Mouse (Mus musculus) v-Abl transformed pro-B cells (cell line): ENCODE measurements around the gene Kmt2b.

ENCODE experiments used
- in situ Hi-C, 2 experiments: fragments of 400-800 bp; cut with MboI; formaldehyde crosslinking; loops; one replicate each; pipeline ENCODE4 v1.15.1; 2025; ENCODE audit not compliant: unreplicated experiment in 2 of 2

Kmt2b gene

DNA sequence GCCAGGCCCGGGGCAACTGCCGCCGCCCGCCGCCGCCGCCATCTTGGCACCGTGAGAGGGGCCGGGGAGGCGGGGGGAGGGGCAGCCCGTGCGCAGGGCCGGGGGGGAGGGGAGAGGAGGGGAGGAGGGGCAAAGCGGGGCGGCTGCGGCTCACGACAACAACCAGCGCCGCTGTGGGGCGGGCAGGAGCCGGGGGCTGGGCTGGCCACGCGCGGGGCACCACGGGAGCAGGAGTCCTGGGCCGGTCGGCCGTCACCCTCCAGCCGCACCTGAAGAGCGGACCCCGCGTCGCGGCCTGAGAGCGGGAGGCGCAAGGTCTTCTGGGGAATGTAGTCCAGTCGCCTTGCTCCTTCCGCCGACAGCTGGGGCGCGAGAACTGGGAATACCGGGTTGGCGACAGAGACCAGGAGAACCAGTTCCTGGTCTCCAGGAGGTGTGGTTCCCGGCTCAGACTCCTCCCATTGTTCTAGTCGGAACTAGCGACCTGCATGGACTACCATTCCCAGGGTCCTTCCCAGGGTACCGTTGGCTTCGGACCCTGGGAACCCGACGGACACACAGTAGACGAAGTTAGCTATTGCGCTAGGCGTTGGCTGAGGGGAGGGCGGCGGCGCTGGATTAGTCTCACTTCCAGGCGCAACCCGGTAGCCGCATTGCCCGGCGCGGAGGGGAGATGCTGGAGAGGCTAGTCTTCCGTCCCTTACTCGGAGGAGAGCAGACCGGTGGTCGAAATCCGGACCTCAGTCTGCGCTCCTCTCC, at the start of gene Kmt2b:
TSS of gene Kmt2b (minus strand) at position 51 of the 759 bp plus-strand sequence.
- in situ Hi-C loops = no loop called here

DNA sequence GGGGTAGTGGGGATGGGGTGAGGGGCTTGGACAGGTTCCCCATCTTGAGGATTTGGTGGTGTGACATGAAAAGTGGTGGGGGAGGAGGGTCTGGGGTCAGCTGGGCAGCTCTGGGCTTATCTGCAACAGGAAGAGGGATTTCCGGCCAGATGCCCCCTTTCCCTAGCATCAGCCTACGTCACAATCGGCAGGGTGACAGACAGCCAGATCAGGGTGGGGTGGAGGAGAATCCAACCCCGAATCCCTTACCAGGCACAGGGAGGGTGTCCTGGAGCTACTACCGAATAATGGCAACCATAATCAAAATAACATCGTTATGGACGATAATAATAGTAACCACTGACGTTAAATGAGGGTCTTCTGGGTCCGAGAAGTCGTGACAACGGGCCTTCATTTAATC, 47.9 kb upstream of the Kmt2b start:
- in situ Hi-C loops = no loop called here

DNA sequence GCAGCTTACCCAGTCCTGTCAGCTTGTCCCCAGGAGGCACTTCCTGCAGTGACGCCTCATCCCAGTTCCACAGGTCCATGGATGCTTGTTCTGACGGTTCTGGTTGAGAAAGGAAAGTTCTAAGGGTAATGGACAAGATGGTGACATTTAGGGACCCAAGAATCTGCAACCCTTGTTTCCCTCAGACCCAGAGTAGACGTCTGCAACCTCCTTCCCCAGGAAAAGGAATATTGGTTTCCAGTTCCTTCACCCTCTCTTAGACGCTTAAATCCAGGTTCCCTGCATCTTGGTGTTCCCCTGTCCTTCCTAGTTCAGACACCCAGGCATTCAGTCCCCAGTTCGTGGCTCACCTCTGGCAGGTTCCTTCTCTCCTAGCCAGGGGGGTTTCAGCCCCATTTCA, 47.2 kb upstream of the Kmt2b start, which contains the start of gene Etv2:
TSS of gene Etv2 (minus strand) at position 101 of the 400 bp plus-strand sequence.
- in situ Hi-C loops = no loop called here

DNA sequence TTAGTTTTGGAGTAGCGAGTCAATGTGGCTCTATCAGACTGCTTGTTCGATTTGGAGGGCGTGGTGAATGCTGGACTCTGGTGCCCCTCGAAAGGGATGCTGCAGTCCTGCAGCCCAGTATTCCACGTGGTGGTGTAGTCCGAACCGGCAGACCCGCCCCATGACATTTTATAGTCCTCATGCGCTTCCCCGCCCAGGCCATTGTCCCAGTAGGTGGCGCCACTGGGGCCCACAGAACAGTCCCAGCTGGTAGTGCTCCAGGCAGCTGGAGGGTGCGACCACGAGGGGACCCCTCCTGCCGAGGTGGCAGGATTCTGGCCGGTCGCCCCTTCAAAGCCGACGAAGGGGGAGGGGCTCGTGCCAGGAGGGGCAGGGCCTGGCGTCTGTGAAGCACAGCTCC, 46.1 kb upstream of the Kmt2b start:
- in situ Hi-C loops = no loop called here

DNA sequence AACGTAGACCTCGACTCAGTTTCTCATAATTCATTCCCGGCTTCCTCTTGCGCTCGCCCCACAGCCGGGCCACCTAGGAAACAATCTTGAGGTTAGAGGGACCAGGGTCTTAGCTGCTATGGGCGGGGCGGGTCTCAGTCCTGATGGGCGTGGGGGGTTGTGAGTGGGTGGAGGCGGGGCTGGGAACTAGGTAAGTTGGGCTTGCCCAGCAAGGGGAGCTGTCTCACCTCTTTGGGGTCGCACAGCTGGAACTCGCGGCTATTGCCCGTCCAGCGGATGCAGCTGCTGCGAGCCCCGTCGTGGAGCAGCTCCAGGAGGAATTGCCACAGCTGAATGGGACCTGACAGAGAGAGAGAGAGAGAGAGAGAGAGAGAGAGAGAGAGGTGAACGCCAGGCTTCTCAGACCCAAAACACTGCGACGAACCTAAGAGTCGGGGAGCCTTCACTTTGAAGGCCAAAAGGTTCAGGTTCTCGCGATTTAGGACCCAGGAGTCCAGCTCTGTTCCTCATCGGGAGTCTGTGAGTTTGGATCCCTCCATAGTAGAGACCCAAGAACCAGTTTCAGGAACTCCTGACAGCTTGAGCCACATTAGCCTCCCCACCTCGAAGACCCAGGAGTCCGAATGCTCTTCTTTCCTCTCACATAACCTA, 45.4 kb upstream of the Kmt2b start:
- in situ Hi-C loops = no loop called here

DNA sequence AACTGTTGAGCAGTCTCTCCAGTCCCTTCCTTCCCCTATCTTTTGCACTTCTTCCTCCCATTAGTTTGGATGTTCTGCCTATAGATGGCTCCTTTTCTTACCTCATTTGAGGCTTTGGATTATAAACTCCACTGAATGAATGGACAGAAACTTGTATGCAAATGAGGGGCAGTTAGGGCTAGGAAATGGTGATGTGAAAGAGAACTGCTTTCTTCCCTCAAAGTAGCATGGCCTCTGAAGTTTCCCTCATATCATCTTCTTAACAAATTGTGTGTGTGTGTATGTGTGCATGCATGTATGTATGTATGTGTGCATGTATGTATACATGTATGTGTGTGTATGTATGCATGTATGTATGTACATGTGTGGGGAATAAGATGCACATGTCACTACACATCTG, 40.5 kb upstream of the Kmt2b start:
- in situ Hi-C loops = no loop called here

DNA sequence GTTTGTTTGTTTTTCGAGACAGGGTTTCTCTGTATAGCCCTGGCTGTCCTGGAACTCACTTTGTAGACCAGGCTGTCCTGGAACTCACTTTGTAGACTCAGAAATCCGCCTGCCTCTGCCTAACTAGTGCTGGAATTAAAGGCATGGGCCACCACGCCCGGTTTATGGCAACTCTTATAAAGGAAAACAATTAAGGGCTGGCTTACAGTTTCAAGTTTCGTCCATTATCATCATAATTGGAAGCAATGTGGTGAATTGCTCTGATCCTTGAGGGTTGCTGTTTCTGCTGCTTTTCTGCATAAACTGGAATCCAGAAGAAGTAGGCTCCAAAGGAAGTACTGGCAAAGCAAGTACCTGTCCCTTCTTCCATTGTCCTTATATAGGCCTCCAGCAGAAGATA, 38.1 kb upstream of the Kmt2b start:
- in situ Hi-C loops = no loop called here

DNA sequence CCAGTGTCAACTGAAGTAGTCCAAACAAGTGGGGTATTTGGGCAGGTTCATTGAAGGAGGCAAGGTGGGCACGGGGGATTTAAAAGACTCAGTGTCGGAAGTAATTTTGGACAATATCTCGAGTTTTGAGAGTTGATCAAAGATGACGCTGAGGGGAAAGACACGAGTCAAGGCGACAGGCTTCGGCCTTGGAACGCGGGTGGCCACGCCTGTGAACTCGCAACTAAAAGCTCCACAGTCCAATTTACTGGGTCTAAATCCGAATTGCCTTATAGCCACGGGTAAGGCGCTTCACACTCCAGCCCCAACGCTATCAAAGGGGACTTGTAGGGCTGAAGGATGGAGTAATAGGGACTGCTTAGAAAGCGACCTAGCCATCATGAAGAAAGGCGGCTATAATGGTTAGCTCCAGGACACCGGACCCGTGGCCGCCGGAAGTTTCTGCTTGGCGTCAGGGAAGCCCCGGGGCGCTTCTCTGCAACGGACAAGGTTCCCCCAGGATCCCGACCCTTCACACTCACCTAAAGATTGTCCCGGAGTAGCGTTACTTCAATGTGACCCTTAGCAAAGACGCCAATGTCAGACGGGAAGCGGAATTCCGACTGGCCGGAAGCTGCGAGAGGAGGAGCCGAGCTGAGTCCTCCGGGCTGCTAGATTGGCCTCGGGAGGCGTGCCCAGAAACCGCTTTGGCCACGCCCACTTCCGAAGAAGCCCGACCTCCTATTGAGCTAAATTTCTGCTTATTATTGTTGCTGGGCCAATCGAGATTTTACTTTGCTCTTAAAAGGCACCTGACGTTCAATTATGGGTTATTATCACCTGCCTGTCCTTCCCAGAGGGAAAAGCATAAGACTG, 37.2 kb upstream of the Kmt2b start, which contains the start of gene Cox6b1:
TSS of gene Cox6b1 (minus strand) at position 622 of the 855 bp plus-strand sequence.
- in situ Hi-C loops = no loop called here

DNA sequence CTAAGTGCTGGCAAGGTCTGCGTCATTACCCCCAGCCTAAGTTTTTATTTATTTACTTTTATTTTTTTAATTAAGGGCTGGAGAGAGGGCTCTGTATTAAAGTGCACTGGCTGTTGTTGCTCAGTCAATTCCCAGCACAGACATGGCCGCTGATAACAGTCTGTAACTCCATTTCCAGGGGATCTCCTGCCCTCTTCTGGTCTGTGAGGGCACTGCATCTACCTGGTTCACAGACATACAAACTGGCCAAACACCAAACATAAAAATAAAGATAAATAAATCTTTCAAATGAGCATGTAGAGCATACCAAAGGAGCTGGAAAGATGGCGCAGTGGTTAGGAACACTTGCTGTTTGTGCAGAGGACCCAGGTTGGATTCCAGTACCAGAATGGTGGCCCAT, 30.7 kb upstream of the Kmt2b start:
- in situ Hi-C loops = loop anchor here (5.0 to 25.0 kb wide), 3 partner anchors 127 to 282 kb away; partner anchors contain the start of gene Prodh2 (in 1 of the 2)

DNA sequence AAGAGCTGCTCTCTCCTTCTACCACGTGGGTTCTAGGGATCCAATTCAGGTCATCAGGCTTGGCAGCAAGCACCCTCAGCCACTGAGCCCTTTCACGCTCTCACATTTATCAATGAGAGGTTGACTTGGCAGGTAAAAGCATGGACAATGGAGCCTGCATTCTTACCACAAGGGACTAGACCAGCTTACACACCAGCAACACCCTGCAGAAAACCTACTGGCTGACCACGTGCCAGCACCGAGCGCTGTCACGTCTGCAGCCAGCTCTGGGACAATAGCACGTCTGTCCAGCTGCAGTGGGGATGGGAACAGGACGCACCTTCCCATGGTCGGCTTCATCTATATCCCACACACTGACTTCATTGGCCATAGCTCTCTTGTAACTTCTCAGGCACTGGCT, 30.1 kb upstream of the Kmt2b start:
- in situ Hi-C loops = loop anchor here (5.0 to 25.0 kb wide), 3 partner anchors 126 to 281 kb away; partner anchors contain the start of gene Prodh2 (in 1 of the 2)

DNA sequence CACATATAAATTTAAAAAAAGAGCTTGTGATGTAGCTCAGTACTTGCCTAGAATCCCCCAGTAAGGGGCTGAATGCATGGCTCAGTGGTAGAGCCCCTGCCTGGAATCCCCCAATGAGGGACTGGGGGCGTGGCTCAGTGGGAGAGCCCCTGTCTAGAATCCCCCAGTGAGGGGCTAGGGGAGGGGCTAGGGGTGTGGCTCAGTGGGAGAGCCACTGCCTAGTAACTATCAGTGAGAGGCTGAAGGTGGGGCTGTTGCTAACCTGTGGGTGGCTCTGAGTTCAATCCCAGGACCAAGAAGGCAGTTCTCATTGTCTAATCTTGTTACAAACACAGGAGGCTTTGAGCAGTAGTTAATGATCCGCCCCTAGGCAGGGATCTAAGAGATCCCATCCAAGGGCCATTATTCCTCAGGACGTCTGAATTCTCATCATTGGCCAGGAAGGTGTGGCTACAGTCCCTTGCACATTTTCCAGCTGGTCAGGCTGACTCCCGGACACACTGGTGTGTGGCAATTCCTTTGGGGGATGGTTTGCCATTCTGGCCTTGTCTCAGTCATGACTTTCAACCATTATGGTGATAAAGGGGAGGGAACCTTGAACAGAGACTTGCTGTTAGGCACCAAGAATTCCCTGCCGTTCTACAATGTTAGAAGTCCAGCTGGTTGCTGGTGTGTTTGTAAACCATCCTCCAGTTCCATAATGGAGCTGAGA, 26.7 kb upstream of the Kmt2b start:
- in situ Hi-C loops = loop anchor here (5.0 to 25.0 kb wide), 3 partner anchors 123 to 278 kb away; partner anchors contain the start of gene Prodh2 (in 1 of the 2)

DNA sequence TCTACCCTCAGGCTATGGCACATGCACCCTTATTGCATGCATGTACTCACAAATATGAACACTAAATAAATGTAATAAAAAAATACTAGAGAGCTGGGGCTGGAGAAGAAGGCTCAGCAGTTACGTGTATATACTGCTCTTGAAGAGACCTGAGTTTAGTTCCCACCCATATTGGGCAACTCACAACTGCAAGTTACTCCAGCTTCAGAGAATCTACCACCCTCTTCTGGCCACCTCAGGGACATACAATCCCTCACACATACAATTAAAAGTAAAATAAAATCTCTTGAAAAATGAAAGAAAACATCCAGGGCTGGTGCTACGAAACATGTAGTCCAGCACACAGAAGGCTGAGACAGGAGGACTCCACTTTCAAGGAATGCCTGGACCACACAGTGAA, 25.9 kb upstream of the Kmt2b start:
- in situ Hi-C loops = loop anchor here (10.0 to 25.0 kb wide), 2 partner anchors 270 to 277 kb away; no protein-coding TSS in a partner anchor

DNA sequence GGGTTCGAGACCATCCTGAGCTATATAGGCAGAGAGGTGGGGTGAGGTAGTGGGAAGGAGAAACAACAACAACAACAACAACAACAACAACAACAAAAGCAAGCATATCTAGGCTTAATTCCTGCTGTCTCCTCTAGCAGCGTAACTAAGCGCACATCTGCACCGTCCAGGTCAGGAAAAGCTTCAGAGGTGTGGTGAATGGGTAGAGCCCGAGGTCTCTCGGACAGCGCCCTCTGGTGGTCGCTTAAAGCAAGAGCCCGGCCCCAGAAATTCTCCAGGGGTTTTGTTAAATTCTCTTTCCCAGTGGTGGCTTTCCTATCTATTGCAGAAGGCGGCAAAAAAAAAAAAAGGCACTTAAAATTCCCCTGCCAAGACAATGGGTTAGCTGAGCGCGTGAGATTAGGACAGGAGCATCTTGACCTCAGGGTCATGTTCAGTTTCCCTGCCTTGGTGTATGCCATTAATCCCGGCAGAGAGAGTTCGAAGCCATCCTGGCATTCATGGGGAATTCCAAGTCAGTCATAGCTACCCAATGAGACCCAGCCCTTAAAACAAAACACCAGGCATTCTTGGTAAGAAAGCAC, 25.1 kb upstream of the Kmt2b start:
- in situ Hi-C loops = loop anchor here (10.0 to 25.0 kb wide), 2 partner anchors 269 to 276 kb away; no protein-coding TSS in a partner anchor

DNA sequence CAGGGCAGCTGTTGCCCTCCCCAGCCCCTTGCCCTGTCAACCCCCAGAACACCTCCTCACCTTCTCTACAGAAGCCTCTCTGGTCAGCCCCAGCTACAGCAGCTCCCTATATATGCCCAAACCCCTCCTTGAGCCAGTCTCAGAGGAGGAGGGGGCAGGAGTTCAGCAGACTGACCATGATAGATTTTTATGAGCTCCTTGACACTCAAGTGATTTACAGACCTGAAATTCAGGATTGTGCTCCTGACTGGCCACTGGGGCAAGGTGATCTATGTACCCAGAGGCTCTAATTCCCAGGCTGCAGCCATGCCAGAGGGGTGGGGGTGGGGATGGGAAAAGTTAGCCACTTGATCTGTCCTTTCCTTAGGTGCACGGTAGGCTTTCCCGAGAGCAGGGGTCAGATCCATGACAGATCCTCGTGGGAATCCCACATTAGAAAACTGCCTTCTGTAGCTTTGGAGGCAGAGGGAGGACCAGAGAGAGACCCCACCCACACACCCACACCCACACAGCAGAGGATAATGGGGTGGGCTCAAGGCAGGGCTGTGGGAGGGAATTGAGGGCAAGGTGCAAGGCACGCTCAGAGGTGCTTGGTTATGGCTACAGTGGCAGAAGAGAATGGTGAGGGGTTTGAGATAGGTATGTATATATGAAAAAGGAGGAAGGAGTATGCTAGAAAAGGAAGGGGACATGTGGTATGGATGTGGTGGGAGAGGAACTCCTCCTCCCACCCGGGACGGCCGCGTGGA, 24.3 kb upstream of the Kmt2b start, which contains the start of gene Upk1a:
TSS of gene Upk1a (minus strand) at position 194 of the 749 bp plus-strand sequence.
- in situ Hi-C loops = loop anchor here (10.0 to 25.0 kb wide), 2 partner anchors 268 to 276 kb away; no protein-coding TSS in a partner anchor

DNA sequence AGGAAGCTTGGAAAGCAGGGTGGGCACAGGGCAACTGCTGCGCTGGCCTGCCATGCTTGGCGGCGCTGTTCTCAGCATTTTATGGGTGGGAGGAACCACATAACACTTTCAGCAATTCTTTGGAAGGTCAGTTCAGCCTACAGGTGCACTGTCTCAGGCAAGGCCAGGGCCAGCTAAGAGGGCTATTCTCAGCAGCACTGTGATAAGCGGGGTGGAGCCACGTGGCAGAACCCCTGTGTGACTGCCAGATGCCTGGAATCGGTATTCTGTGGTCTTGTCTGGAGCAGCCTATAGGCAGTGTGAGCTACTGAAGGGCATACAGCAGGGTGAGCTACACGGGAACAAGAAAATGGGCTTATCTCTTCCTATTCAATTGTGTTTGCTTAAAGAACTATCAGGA, 21.5 kb upstream of the Kmt2b start:
- in situ Hi-C loops = loop anchor here (10.0 to 25.0 kb wide), 2 partner anchors 265 to 273 kb away; no protein-coding TSS in a partner anchor

DNA sequence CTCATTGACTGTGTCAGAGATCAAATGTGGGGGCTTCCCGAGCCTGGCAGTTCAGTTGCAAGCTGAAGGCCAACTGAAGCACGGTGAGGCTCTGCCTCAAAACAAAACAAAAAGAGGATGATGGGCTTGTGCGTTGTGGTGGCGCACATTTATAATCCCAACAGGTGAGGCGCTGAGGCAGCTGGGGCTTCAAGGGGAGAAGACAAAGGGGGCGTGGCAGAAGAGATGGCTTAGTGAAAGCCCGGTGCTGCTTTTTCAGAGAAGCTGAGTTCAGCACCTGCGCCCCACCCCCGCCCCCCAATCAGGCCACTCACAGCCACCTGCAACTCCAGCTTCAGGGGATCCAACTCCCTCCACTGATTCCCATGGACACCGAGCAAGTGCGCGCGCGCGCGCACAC, 19.9 kb upstream of the Kmt2b start:
- in situ Hi-C loops = loop anchor here in 1 of 2 experiments (5.0 to 25.0 kb wide), 2 partner anchors 116 to 271 kb away; partner anchors contain the start of gene Prodh2

DNA sequence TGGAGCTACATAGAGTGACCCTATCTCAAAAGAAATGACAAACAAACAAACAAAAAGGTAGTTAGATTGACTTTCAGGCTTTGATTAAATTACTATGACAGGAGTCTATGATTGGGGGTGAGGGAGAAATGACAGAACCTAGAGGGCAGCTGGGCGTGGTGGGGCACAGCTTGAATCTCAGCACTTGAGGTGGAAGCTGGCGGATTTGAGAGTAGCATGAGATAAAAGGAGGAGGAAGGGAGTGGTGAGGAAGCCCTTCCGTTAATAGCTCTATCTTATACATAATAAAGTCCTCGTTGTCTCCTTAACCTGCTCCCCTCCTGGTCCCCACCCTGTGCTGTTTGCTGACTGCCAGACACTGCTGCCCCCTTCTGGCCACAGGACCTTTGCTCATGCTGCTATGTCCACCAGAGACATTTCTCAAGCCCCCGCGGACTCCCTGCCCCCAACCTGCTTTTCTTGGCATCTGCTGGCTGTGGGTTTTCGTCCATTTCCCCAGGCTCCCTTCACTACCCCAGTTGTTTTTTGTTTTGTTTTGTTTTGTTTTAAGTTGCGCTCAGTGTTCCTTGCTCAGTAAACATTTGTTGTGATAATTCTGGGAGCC, 19.3 kb upstream of the Kmt2b start:
- in situ Hi-C loops = loop anchor here in 1 of 2 experiments (5.0 to 25.0 kb wide), 2 partner anchors 116 to 271 kb away; partner anchors contain the start of gene Prodh2

DNA sequence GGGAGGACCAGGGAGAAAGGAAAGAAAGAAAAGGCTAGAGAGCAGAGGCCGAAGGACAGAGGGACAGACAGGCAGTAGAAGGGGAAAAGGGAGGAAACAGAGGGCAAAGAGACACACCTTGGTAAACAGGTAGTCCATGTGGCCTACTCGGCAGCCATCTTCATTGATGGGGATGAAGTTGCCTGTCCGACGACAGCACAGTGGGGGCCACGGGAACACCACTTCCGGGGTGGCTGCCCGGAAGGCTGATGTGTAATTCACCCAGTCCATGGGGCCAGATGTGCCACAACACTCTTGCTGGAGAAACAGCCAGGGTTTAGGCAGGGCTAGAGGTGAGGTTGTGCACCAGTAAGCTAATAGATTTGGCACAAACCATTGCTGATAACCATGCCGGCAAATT, 16.4 kb upstream of the Kmt2b start:
- in situ Hi-C loops = loop anchor here in 1 of 2 experiments (5.0 to 25.0 kb wide), 2 partner anchors 113 to 268 kb away; partner anchors contain the start of gene Prodh2
